Mouse (Mus musculus): ENCODE results near the gene Scgb2b27.
"Not testable (repeated sequence)": the region's sequence is repeated elsewhere in the genome, so short reads cannot be mapped to it uniquely, and the experiment has no call there.

The Scgb2b27 gene

GRCm38 (mm10) chr7:34013842-34014241 lies at the start of gene Scgb2b27:
Gene Scgb2b27 (minus strand): TSS chr7:34013942.
- DNase-seq (ENCODE audit: low read depth, low spot score), result no peak

DNA sequence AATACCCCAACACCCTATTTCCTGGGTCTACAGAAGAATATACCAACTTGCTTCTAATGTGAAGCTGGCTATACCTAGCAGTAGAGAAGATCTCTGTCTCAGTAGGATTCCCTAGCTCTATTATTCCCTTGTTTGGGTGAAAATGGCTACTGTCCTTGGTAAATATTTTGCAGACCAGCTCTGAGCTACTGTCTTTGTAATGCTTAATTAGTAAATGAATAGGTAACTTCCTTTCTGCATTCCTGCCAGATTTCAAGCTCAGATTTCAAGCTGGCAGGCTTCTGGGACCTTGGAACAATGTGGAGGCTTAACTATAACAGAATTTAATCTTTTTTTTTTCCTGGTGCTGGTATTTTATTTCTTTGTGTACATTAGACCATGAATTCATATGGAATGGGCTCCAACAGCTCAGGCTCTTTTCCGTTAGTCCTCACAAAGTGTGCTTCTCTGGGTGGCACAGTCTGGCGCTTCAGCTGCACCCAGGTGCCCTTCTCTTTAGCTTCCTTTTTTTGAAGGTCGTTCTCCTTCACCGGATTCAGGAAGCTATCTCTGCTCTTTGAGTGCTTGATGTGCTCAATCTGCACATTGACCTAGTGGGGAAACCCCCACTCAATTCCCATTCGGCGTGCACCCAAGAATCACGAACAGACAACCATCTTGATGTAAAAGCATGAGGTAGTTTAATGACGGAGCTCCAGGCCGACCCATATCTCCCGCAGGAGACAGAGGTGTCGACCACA lies 22.5 kb upstream of the Scgb2b27 start:
- not testable (repeated sequence) for DNase-seq (ENCODE audit: low read depth, low spot score)

GRCm38 (mm10) chr7:34034579-34034978 lies 20.8 kb upstream of the Scgb2b27 start:
- not testable (repeated sequence) for DNase-seq (ENCODE audit: low read depth, low spot score)

- DNase-seq (ENCODE audit: low read depth, low spot score), result no peak
Observed at GRCm38 (mm10) chr7:34030026-34030425, 16.3 kb upstream of the Scgb2b27 start.

DNA sequence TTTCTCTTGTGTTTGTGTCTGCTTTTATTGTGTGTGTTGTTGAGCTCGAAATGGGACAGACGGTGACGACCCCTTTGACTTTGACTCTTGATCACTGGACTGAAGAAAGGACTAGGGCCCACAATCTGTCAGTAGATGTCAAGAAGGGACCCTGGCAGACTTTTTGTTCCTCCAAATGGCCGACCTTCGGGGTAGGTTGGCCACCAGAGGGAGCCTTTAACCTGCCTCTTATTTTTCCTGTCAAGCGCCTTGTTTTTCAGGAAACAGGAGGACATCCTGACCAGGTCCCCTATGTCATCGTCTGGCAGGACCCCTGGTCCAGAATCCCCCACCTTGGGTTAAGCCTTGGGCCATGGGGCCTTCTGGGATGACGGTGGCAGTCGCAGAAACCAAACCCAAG lies 13.5 kb upstream of the Scgb2b27 start:
- DNase-seq (ENCODE audit: low read depth, low spot score), result not testable (repeated sequence)

- no peak for DNase-seq (ENCODE audit: low read depth, low spot score)
Observed at GRCm38 (mm10) chr7:34025641-34026040, 11.9 kb upstream of the Scgb2b27 start.

GRCm38 (mm10) chr7:34021183-34021582 lies 7.4 kb upstream of the Scgb2b27 start, which contains the start of gene Scgb1b27:
Gene Scgb1b27 (plus strand): TSS chr7:34021483.
- DNase-seq (ENCODE audit: low read depth, low spot score), result not testable (repeated sequence)

DNA sequence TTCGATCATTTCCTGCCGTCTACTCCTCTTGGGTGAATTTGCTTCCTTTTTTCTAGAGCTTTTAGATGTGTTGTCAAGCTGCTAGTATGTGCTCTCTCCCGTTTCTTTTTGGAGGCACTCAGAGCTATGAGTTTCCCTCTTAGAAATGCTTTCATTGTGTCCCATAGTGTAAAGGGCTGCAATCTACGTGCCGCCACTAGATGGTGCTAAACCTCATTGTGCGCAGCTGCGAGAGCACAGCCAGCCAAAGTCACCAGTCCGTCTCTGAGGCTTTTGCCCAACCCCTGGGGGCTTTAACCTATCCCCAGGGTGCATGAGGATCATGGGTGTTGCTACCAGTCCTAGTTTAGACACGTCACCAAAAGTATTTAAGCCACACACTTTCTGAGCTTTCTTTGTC lies 31.5 kb downstream of the Scgb2b27 start:
- DNase-seq (ENCODE audit: low read depth, low spot score), result not testable (repeated sequence)
